Comparison of ENCODE assay signal across 8 mouse cellular contexts in genomic region chr1:74238136-74238535, GRCm38 (mm10). TPM values are rescaled to one million over a fixed set of nuclear protein-coding genes. Genes with fewer than 3 reads are reported as not detected.
DNase-seq lines count a peak whose midpoint lies in the region; ATAC-seq and TF ChIP-seq lines count a peak whose summit lies in the region.

No protein-coding gene starts in this region.

- H3K4me1 ChIP-seq in lung, embryonic 14.5 days (ENCODE audit: insufficient read depth) = peaks cover 20% of the 10 kb centered on the region
- peaks cover 35% of the 10 kb centered on the region for H3K4me1 ChIP-seq in embryonic facial prominence, embryonic 13.5 days
- H3K4me1 ChIP-seq in limb, embryonic 11.5 days (ENCODE audit: control insufficient read depth, insufficient read depth, low read length) = peaks cover 5% of the 10 kb centered on the region; the same call in 1 of the 2 replicates

- no peak for ATAC-seq in lung, embryonic 14.5 days (ENCODE audit: insufficient read depth)
- ATAC-seq in embryonic facial prominence, embryonic 13.5 days (ENCODE audit: insufficient number of reproducible peaks, insufficient read depth, low FRiP score, low TSS enrichment, low read depth) = no peak
- ATAC-seq in limb, embryonic 11.5 days (ENCODE audit: insufficient number of reproducible peaks, low FRiP score, low TSS enrichment, low read depth) = no peak
- peak; percentile 53 for ATAC-seq in neutrophil, adult 5-6 weeks (ENCODE audit: extremely low read depth, insufficient number of reproducible peaks, low FRiP score, poor library complexity, severe bottlenecking)

- H3K27me3 ChIP-seq in lung, embryonic 14.5 days (ENCODE audit: insufficient read depth, low read length) = no peaks in the 10 kb centered on the region
- no peaks in the 10 kb centered on the region for H3K27me3 ChIP-seq in embryonic facial prominence, embryonic 13.5 days
- H3K27me3 ChIP-seq in limb, embryonic 11.5 days (ENCODE audit: control insufficient read depth, insufficient read depth, low read length) = no peaks in the 10 kb centered on the region

- no peaks in the 10 kb centered on the region for H3K9me3 ChIP-seq in lung, embryonic 14.5 days (ENCODE audit: low read depth, low read length)
- H3K9me3 ChIP-seq in embryonic facial prominence, embryonic 13.5 days = no peaks in the 10 kb centered on the region
- no peaks in the 10 kb centered on the region for H3K9me3 ChIP-seq in limb, embryonic 11.5 days (ENCODE audit: control insufficient read depth, low read length)

- no peak for DNase-seq in lung, embryonic 14.5 days
- no peak for DNase-seq in lung, postnatal 4 days
- no peak for DNase-seq in limb, embryonic 11.5 days (ENCODE audit: low spot score)
- DNase-seq in left cerebral cortex, adult 11 months (ENCODE audit: low spot score) = no peak
- no peak for DNase-seq in adrenal gland, adult (ENCODE audit: inconsistent age in 2 of 2, low spot score in 1 of 2)
- DNase-seq in kidney, postnatal 10 days = no peak

- peak overlapping the region; percentile 95; the same call in 1 of the 2 replicates for H3K9ac ChIP-seq in lung, embryonic 14.5 days
- peak overlapping the region; percentile 96 for H3K9ac ChIP-seq in embryonic facial prominence, embryonic 13.5 days
- H3K9ac ChIP-seq in limb, embryonic 11.5 days (ENCODE audit: low read length) = no peak overlapping the region

- no peaks in the 10 kb centered on the region for H3K36me3 ChIP-seq in lung, embryonic 14.5 days (ENCODE audit: insufficient read depth)
- no peaks in the 10 kb centered on the region for H3K36me3 ChIP-seq in embryonic facial prominence, embryonic 13.5 days
- peaks cover 2% of the 10 kb centered on the region; the same call in 1 of the 2 replicates for H3K36me3 ChIP-seq in limb, embryonic 11.5 days (ENCODE audit: control insufficient read depth, insufficient read depth, low read length)

- no peak overlapping the region for H3K27ac ChIP-seq in lung, embryonic 14.5 days (ENCODE audit: low read depth)
- peak overlapping the region; percentile 88; the same call in 1 of the 2 replicates for H3K27ac ChIP-seq in embryonic facial prominence, embryonic 13.5 days
- no peak overlapping the region for H3K27ac ChIP-seq in limb, embryonic 11.5 days (replicated peaks; ENCODE audit: low read depth, low read length)

- 53% methylated on average over 1 of the region's 1 CpGs for WGBS in lung, embryonic 14.5 days
- 53% methylated on average over 1 of the region's 1 CpGs for WGBS in embryonic facial prominence, embryonic 13.5 days
- WGBS in limb, embryonic 11.5 days = 79% methylated on average over 1 of the region's 1 CpGs

- TF ChIP-seq CTCF in lung, embryonic 14.5 days (IDR thresholded peaks at IDR 0.05; ENCODE audit: low read depth) = no peak

- peak overlapping the region; percentile 87 for H3K4me2 ChIP-seq in lung, embryonic 14.5 days
- H3K4me2 ChIP-seq in embryonic facial prominence, embryonic 13.5 days = peak overlapping the region; percentile 86
- H3K4me2 ChIP-seq in limb, embryonic 11.5 days (ENCODE audit: low read depth, severe bottlenecking) = peak overlapping the region; percentile 64; the same call in 1 of the 2 replicates

- H3K4me3 ChIP-seq in lung, embryonic 14.5 days (ENCODE audit: low read depth, low read length) = peak overlapping the region; percentile 96
- H3K4me3 ChIP-seq in embryonic facial prominence, embryonic 13.5 days = peak overlapping the region; percentile 98
- H3K4me3 ChIP-seq in limb, embryonic 11.5 days (ENCODE audit: low read depth, low read length) = peak overlapping the region; percentile 98; the same call in 1 of the 2 replicates

RNA-seq across cellular contexts. Expression of gene Arpc2, which starts 2.3 kb away (rescaled TPM):
- polyA plus RNA-seq in lung, embryonic 14.5 days (2014; fragmentation: Nextera tagmentation; extraction: Ambion mirVana) = 365 and 370 TPM in 2 replicates
- polyA plus RNA-seq in embryonic facial prominence, embryonic 13.5 days (2015; fragmentation: Nextera tagmentation; extraction: Ambion mirVana) = 400 and 419 TPM in 2 replicates
- 314 and 323 TPM in 2 replicates for polyA plus RNA-seq in limb, embryonic 11.5 days (2014; fragmentation: Nextera tagmentation; extraction: Ambion mirVana)
- 711 and 718 TPM in 2 replicates for total RNA-seq in neutrophil, adult 5-6 weeks (2017)

RNA-seq across cellular contexts. Expression of gene Gpbar1, which starts 40.2 kb away (rescaled TPM):
- polyA plus RNA-seq in lung, embryonic 14.5 days (2014; fragmentation: Nextera tagmentation; extraction: Ambion mirVana) = 0.18 and 0.57 TPM in 2 replicates
- polyA plus RNA-seq in embryonic facial prominence, embryonic 13.5 days (2015; fragmentation: Nextera tagmentation; extraction: Ambion mirVana) = 0.20 and 0.33 TPM in 2 replicates
- polyA plus RNA-seq in limb, embryonic 11.5 days (2014; fragmentation: Nextera tagmentation; extraction: Ambion mirVana) = 0.51 TPM in 1 of 2 replicates, not detected in the other
- total RNA-seq in neutrophil, adult 5-6 weeks (2017) = 0.86 and 1.2 TPM in 2 replicates

RNA-seq across cellular contexts. Expression of gene Cxcr1, which starts 43.7 kb away (rescaled TPM):
- not detected in 2 replicates for polyA plus RNA-seq in lung, embryonic 14.5 days (2014; fragmentation: Nextera tagmentation; extraction: Ambion mirVana)
- not detected in 2 replicates for polyA plus RNA-seq in embryonic facial prominence, embryonic 13.5 days (2015; fragmentation: Nextera tagmentation; extraction: Ambion mirVana)
- not detected in 2 replicates for polyA plus RNA-seq in limb, embryonic 11.5 days (2014; fragmentation: Nextera tagmentation; extraction: Ambion mirVana)
- total RNA-seq in neutrophil, adult 5-6 weeks (2017) = 16.7 and 20.0 TPM in 2 replicates

RNA-seq across cellular contexts. Expression of gene Aamp, which starts 46.4 kb away (rescaled TPM):
- 233 and 236 TPM in 2 replicates for polyA plus RNA-seq in lung, embryonic 14.5 days (2014; fragmentation: Nextera tagmentation; extraction: Ambion mirVana)
- polyA plus RNA-seq in embryonic facial prominence, embryonic 13.5 days (2015; fragmentation: Nextera tagmentation; extraction: Ambion mirVana) = 224 and 225 TPM in 2 replicates
- 218 and 223 TPM in 2 replicates for polyA plus RNA-seq in limb, embryonic 11.5 days (2014; fragmentation: Nextera tagmentation; extraction: Ambion mirVana)
- total RNA-seq in neutrophil, adult 5-6 weeks (2017) = 111 and 118 TPM in 2 replicates

RNA-seq across cellular contexts. Expression of gene Pnkd, which starts 46.6 kb away (rescaled TPM):
- polyA plus RNA-seq in lung, embryonic 14.5 days (2014; fragmentation: Nextera tagmentation; extraction: Ambion mirVana) = 103 and 104 TPM in 2 replicates
- 95.1 and 112 TPM in 2 replicates for polyA plus RNA-seq in embryonic facial prominence, embryonic 13.5 days (2015; fragmentation: Nextera tagmentation; extraction: Ambion mirVana)
- polyA plus RNA-seq in limb, embryonic 11.5 days (2014; fragmentation: Nextera tagmentation; extraction: Ambion mirVana) = 118 and 119 TPM in 2 replicates
- total RNA-seq in neutrophil, adult 5-6 weeks (2017) = 6.1 and 12.7 TPM in 2 replicates
